Mouse (Mus musculus) B cell, adult 2 months (primary cell): ENCODE results near the gene Olfr659.

Source experiments
- DNase-seq, 2 experiments: peaks; one replicate each; pipeline ENCODE4 v3.0.0; 2022

The Olfr659 gene

GRCm38 (mm10) chr7:104666453-104666852 lies at the start of gene Olfr659:
Gene Olfr659, plus strand, starts transcription at chr7:104666753.
- no peak for DNase-seq

GRCm38 (mm10) chr7:104624494-104624893 lies 42.1 kb upstream of the Olfr659 start, which contains the start of gene Olfr657:
Gene Olfr657, plus strand, starts transcription at chr7:104624794.
- no peak for DNase-seq

- peak; percentile 43 to 52 for DNase-seq
These were observed 19.6 kb upstream of the Olfr659 start, which contains the start of gene Olfr658 for GRCm38 (mm10) chr7:104646841-104647482. Gene Olfr658, minus strand, starts transcription at chr7:104647305.

- DNase-seq: no peak
These were observed 19.6 kb downstream of the Olfr659 start, which contains the start of gene Olfr661 for GRCm38 (mm10) chr7:104686201-104686600. Gene Olfr661, plus strand, starts transcription at chr7:104686501.
